Mouse (Mus musculus): ENCODE results near the gene Stab2. TPM values are rescaled to one million over a fixed set of nuclear protein-coding genes. Genes with fewer than 3 reads are reported as not detected.

Stab2 gene
- total and polyA plus RNA-seq, 3 experiments = 0.09 TPM; not detected in 2

DNA sequence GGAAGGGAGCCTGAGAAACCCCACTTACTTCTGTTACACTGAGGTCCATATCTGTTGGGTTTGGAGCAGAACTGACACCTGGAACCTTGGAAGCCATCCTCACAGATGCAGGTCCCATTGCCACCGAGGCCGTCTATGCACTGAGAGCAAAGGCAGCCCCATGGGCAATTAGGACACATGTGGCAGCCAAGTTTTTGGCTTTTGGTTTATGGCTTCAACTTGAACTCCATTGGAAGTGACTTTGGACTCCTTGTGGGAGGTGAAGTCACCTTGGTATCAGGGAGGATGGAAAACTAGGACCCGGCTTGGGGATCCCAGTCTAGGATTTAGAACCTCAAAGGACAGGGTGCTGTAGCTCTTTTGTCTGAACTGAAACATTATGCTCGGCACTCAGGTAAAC, 67.2 kb downstream of the Stab2 start:
- TF ChIP-seq MYC (IDR thresholded peaks at IDR 0.05; ENCODE audit: low read depth, low read length) (no peak), PAX5 (IDR thresholded peaks at IDR 0.05; ENCODE audit: low read length) (no peak), ZNF384 (IDR thresholded peaks at IDR 0.05; ENCODE audit: low read depth, low read length) (no peak), CHD2 (IDR thresholded peaks at IDR 0.05; ENCODE audit: low read length) (no peak), ZMIZ1 (IDR thresholded peaks at IDR 0.05; ENCODE audit: low read depth, low read length) (no peak), POLR2AphosphoS2 (IDR thresholded peaks at IDR 0.05; ENCODE audit: low read depth, low read length) (no peak), ZKSCAN1 (IDR thresholded peaks at IDR 0.05; ENCODE audit: borderline replicate concordance, low read depth, low read length) (no peak), KAT2A (IDR thresholded peaks at IDR 0.05; ENCODE audit: insufficient replicate concordance, low read length) (no peak)
- Histone ChIP-seq H3K27me3 (replicated peaks) (no peaks in the 10 kb centered on the region), H3K27ac (ENCODE audit: insufficient read depth, low read depth) (no peak overlapping the region), H3K36me3 (replicated peaks in 1 of 2; ENCODE audit: control insufficient read depth in 1 of 2, insufficient read depth in 1 of 2, low read length in 1 of 2) (no peaks in the 10 kb centered on the region), H3K9ac (ENCODE audit: insufficient read depth, low read depth) (no peak overlapping the region), H3K4me2 (ENCODE audit: insufficient read depth, low read depth, poor library complexity, severe bottlenecking) (no peak overlapping the region), H3K4me3 (replicated peaks in 1 of 3; ENCODE audit: low read depth in 2 of 3, low read length in 2 of 3, poor library complexity in 1 of 3) (no peak overlapping the region), H3K4me1 (ENCODE audit: control insufficient read depth in 1 of 2, insufficient read depth in 2 of 2) (no peaks in the 10 kb centered on the region), H3K9me3 (replicated peaks; ENCODE audit: low read length) (no peaks in the 10 kb centered on the region), H3K79me2 (replicated peaks; ENCODE audit: control insufficient read depth, extremely low read depth, insufficient read depth, poor library complexity, severe bottlenecking) (no peaks in the 10 kb centered on the region)
- dilution Hi-C loops (cut with MboI; ENCODE audit: extremely low pct_ligation_motif_present, extremely low pct_unique_long_range_greater_than_20kb, low sequenced_read_pairs) (no loop called here), in situ Hi-C loops (cut with MboI; ENCODE audit: low pct_ligation_motif_present, low pct_unique_long_range_greater_than_20kb, low sequenced_read_pairs) (no loop called here)
- DNase-seq (ENCODE audit: extremely low read depth) = no peak

GRCm38 (mm10) chr10:86934376-86934775, 73.4 kb downstream of the Stab2 start:
- no peak overlapping the region for H3K27ac ChIP-seq (ENCODE audit: insufficient read depth, low read depth)
- in situ Hi-C loops (cut with MboI; ENCODE audit: low pct_ligation_motif_present, low pct_unique_long_range_greater_than_20kb, low sequenced_read_pairs) (no loop called here), dilution Hi-C loops (cut with MboI; ENCODE audit: extremely low pct_ligation_motif_present, extremely low pct_unique_long_range_greater_than_20kb, low sequenced_read_pairs) (no loop called here)
- no peak overlapping the region for H3K4me3 ChIP-seq (replicated peaks in 1 of 3; ENCODE audit: low read depth in 2 of 3, low read length in 2 of 3, poor library complexity in 1 of 3)
- H3K36me3 ChIP-seq (replicated peaks in 1 of 2; ENCODE audit: control insufficient read depth in 1 of 2, insufficient read depth in 1 of 2, low read length in 1 of 2) = no peaks in the 10 kb centered on the region
- H3K4me1 ChIP-seq (ENCODE audit: control insufficient read depth in 1 of 2, insufficient read depth in 2 of 2) = peaks cover 3 to 25% of the 10 kb centered on the region in 2 experiments; a peak in 2 of 4 replicates
- H3K79me2 ChIP-seq (replicated peaks; ENCODE audit: control insufficient read depth, extremely low read depth, insufficient read depth, poor library complexity, severe bottlenecking) = no peaks in the 10 kb centered on the region
- no peak overlapping the region; the same call in none of the 2 replicates for H3K4me2 ChIP-seq (ENCODE audit: insufficient read depth, low read depth, poor library complexity, severe bottlenecking)
- no peak for DNase-seq (ENCODE audit: extremely low read depth)
- H3K27me3 ChIP-seq (replicated peaks) = no peaks in the 10 kb centered on the region
- H3K9ac ChIP-seq (ENCODE audit: insufficient read depth, low read depth) = no peak overlapping the region
- H3K9me3 ChIP-seq (replicated peaks; ENCODE audit: low read length) = no peaks in the 10 kb centered on the region
- TF ChIP-seq SIN3A (IDR thresholded peaks at IDR 0.05; ENCODE audit: low read length) = no peak
- TF ChIP-seq KAT2A (IDR thresholded peaks at IDR 0.05; ENCODE audit: insufficient replicate concordance, low read length) = no peak
- TF ChIP-seq HCFC1 (IDR thresholded peaks at IDR 0.05; ENCODE audit: low read depth, low read length) = no peak
- no peak for TF ChIP-seq MYC (IDR thresholded peaks at IDR 0.05; ENCODE audit: low read depth, low read length)
- no peak for TF ChIP-seq GABPA (IDR thresholded peaks at IDR 0.05; ENCODE audit: insufficient replicate concordance, low read depth, low read length)
- TF ChIP-seq ETS1 (conservative IDR thresholded peaks at IDR 0.05; ENCODE audit: low read depth, low read length) = no peak
- no peak for TF ChIP-seq ZKSCAN1 (IDR thresholded peaks at IDR 0.05; ENCODE audit: borderline replicate concordance, low read depth, low read length)
- TF ChIP-seq SMC3 (IDR thresholded peaks at IDR 0.05; ENCODE audit: low read depth, low read length) = no peak
- no peak for TF ChIP-seq E2F4 (IDR thresholded peaks at IDR 0.05; ENCODE audit: insufficient replicate concordance, low read depth, low read length)
- no peak for TF ChIP-seq PAX5 (IDR thresholded peaks at IDR 0.05; ENCODE audit: low read length)
- no peak for TF ChIP-seq BHLHE40 (IDR thresholded peaks at IDR 0.05; ENCODE audit: low read depth, low read length)
- TF ChIP-seq CHD2 (IDR thresholded peaks at IDR 0.05; ENCODE audit: low read length) = no peak
- no peak for TF ChIP-seq ZMIZ1 (IDR thresholded peaks at IDR 0.05; ENCODE audit: low read depth, low read length)
- TF ChIP-seq POLR2AphosphoS2 (IDR thresholded peaks at IDR 0.05; ENCODE audit: low read depth, low read length) = no peak
